Mouse (Mus musculus): Measurements from ENCODE around the gene Ercc4.
"Not testable (repeated sequence)": the region's sequence is repeated elsewhere in the genome, so short reads cannot be mapped to it uniquely, and the experiment has no call there.

Ercc4 gene

DNA sequence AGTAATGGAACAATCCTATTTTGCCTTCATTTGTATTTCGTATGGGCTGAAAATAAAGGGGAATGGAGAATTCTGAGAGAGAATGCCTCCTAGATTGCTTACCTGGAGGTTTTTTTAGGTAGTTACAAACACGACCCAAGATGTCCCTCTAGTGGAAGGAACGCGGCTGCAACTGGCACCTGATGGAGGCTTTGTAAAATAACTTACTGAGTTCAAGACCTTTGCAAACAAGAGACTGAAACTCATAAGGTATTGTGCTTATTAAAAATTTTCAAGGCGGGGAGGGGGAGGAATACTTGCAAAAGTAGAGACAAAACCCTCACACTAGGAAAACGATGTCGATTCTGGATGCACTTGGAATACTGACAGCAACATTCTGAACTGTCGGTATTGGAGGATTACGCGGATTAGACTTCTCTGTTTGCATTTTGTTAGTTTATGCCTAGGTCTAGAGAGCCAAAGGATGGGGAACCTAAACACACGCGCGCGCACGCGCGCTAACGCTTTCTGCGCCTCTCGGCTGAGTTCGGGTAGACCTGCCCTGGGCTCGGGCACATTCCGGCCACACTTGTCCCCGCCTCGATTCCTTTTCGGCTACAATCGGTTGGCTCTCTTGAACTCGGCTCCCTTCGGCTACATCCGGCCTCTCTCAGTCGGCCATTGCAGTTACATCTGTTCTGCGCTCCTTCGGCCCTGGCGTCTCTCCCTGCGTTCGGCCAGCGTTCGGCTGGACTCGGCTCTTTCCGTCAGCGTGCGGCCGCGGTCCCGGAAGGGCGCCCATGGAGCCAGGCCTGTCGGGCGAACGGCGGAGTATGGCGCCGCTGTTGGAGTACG is at the start of gene Ercc4:
Gene Ercc4, plus strand, starts transcription at position 529 of the 834 bp plus-strand sequence.
- DNase-seq (ENCODE audit: low spot score in 2 of 2), result peak; percentile 96

DNA sequence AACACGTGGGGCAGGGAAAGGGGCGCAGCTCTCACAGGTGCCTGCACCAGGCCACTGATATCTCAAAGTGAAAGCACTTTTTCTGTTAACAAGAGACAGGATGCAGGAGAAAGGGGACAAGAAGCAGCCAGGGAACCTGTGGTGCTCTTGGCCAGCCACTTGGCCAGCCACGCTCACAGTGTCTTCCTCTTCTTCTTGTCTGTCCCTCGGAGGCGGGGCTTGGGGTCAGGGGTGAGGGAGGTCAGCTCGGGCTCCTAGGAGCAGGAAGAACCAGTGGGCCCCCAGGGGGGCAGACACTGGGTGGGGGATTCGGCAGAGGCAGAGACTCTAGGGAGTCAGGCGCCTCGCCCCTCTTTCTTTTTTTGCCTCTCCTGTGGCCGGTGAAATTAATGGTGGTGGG is 48.4 kb upstream of the Ercc4 start:
- no peak for DNase-seq (ENCODE audit: low spot score in 2 of 2)

- DNase-seq (ENCODE audit: low spot score in 2 of 2), result no peak
Measured at GRCm38 (mm10) chr16:13074176-13074575, 35.3 kb upstream of the Ercc4 start.

- DNase-seq (ENCODE audit: low spot score in 2 of 2), result no peak
Measured at GRCm38 (mm10) chr16:13080161-13080560, 29.3 kb upstream of the Ercc4 start.

DNA sequence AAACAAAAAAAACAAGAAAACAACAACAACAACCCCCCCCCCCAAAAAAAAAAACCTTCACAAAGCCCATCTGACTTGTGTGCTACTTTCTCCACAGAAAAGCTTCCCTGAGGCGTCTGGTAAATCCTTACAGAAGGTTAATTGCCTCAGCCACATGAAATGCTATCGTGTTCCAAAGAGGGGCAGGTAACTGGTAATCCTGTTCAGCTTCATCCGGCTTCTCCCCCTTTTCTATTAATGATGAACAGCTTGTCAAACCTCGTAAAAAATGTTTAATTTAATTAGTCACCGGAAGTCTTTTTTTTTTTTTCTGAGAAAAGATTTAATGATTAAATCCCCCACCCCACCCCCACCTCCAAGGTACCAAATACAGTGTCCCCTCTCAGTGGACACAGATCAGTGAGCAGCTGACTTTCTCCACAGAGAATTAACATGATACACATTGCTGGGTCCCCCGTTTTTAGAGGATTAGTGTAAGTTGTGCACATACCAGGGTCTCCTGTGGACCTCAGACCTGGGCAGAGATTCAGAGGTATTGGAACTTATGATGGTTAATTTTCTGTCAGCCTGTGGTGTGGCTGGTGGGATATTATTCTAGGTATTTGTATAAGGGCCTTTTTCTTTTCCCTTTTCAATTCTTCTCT is 26.2 kb upstream of the Ercc4 start:
- no peak for DNase-seq (ENCODE audit: low spot score in 2 of 2)

DNA sequence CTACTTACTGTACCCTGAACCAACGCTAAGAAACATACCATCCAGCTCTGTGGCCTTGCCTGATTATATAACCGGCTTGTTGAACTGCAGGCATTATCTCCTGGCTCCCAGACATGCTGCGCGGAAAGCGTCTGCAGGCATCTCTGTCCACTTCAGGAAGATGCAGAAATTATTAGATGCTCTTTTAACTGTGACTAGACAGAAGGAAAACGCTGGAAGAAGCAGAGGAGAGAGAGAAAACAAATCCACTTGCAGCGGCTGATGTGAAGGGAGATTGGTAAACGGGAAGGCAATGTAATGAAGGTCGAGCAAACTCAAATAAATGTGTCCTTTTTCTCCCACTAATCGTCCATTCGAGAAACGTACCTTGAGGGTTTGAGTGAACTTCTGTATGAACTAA is 1.1 kb upstream of the Ercc4 start:
- DNase-seq (ENCODE audit: low spot score in 2 of 2), result no peak

DNA sequence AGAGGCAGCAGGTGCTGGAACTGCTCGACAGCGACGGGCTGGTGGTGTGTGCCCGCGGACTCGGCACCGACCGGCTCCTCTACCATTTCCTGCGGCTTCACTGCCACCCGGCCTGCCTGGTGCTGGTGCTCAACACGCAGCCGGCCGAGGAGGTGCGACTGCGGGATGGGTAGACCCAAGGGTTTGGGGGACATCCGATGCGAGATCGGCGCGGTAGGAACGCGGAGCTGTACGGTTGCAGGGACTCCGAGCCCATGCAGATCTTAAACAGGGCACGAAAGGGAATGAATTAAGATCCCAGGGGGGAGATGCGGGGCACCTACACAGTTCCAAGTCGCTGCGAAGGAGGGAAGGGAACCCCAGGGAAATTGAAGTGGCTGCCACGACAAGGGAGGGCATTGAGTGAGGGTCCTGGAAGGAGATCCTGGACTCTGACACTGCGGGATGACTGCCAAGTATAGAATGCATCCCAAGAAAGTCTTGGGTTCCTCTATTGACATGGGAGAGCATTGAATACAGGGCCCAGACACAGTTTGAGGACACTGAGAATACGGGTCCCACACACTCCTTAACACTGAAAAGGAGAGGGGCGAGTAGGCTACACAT is 609 bp downstream of the Ercc4 start:
- no peak for DNase-seq (ENCODE audit: low spot score in 2 of 2)

- DNase-seq (ENCODE audit: low spot score in 2 of 2), result no peak
Measured at GRCm38 (mm10) chr16:13114821-13115220, 5.3 kb downstream of the Ercc4 start.

- DNase-seq (ENCODE audit: low spot score in 2 of 2), result not testable (repeated sequence)
Measured at GRCm38 (mm10) chr16:13115466-13115865, 6.0 kb downstream of the Ercc4 start.

DNA sequence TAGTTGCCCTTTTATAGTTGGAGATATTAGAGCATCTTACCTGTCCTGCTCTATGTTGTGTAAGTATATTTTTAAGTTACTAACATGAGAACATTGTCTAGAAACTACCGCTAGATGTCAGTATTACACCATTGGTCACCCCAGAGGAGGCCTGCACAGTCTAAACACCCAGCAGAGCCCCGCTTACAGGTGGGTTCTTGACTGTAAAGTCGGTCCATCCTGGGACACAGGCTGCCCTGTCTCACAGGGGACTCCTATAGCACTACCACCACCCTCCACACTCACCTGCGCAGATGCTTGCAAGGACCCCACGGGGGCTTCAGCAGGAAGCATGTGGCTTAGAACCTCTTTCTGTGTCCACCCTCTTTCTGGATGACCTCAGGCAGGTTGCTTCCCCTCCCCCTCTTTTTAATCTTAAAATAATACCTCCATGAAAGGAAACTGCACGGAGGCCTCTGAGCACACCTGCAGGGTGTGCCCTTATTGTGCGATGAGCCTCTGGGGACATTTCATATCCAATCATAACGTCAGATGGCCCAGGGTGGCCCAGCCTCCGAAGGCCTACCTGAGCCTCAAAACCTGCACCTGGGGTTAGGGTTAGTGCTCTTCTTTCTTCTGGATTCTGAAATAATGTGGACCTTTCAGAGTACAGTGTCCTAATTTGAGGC is 7.9 kb downstream of the Ercc4 start:
- DNase-seq (ENCODE audit: low spot score in 2 of 2), result peak; percentile 30 to 48

GRCm38 (mm10) chr16:13117967-13118430 is 8.5 kb downstream of the Ercc4 start:
- DNase-seq (ENCODE audit: low spot score in 2 of 2), result no peak

DNA sequence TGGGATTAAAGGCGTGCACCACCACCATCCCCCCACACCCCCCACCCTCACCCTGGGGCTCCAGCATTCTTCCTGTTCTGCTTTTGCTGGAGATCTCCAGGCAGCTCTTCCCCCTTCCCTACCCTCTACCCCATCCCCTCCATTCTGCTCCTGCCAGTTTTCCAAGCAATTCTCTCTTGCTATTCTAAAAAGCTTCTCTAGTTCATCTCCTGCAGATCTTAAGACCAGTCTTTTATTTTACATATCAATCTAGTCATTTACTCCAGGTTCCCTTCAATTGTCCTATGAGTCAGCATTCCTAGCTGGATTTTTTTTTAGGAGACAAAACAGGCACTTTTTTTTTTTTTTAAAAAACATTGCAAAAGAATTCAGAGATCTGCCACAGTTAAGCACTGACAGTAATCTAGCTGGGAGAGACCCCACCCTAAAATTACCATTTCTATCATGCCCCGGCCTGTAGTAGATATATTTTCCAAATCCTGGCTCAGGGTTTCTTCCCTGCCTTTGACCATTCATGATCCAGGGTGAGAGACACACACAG is 9.3 kb downstream of the Ercc4 start:
- no peak for DNase-seq (ENCODE audit: low spot score in 2 of 2)

GRCm38 (mm10) chr16:13119641-13120350 is 10.3 kb downstream of the Ercc4 start:
- DNase-seq (ENCODE audit: low spot score in 2 of 2), result no peak

- DNase-seq (ENCODE audit: low spot score in 2 of 2), result no peak
Measured at GRCm38 (mm10) chr16:13125357-13125756, 15.9 kb downstream of the Ercc4 start.

- DNase-seq (ENCODE audit: low spot score in 2 of 2), result no peak
Measured at GRCm38 (mm10) chr16:13127566-13127965, 18.1 kb downstream of the Ercc4 start.

DNA sequence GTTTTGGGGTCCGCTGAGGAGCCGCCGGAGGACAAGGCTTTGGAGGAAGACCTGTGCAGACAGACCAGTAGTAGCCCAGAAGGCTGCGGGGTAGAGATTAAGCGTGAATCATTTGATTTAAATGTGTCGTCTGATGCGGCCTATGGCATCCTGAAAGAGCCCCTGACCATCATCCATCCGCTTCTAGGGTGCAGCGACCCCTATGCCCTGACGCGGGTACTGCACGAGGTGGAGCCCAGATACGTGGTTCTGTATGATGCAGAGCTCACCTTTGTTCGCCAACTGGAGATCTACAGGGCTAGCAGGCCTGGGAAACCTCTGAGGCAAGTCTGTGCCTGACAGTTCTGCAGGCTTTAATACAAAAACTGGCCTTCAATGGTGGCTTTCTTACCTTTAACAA is 20.9 kb downstream of the Ercc4 start:
- no peak for DNase-seq (ENCODE audit: low spot score in 2 of 2)

DNA sequence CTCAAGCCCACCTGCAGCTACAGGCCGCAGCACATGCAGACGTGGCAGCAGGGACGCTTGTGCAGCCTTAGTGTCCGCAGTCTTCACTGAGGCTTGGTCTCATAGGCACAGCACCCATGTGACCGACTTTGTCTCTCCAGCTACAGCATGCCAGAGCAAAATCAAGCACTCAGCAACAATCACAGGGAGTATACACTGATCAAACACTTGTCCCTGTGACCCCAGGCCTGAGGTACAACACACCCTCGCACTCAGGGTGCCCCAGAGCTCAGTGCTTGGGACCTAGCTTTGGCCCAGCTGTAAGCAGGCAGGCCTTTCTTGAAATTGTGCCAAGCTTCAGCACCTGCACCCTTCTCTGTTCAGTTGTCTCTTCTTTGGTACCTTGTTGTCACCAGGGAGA is 31.7 kb downstream of the Ercc4 start:
- DNase-seq (ENCODE audit: low spot score in 2 of 2), result no peak

DNA sequence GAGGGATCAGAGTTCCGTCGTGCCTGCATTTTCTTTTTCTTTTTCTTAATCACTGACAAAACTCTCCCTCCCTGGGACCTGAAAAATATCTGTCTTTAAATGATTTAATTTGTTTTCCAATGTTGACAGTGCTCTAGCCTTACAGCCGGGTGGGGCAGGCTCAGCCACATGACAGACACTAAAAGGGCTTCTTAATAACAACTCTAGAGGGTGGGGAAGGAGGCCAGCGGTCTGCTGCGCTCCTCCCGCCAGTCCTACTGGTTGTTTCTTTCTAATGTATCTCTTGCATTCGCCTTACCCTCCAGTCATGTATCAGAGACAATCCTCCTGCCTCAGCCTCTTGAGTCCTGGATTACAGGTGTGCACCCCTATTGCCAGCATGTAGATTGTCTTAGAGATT is 34.4 kb downstream of the Ercc4 start:
- DNase-seq (ENCODE audit: low spot score in 2 of 2), result no peak

DNA sequence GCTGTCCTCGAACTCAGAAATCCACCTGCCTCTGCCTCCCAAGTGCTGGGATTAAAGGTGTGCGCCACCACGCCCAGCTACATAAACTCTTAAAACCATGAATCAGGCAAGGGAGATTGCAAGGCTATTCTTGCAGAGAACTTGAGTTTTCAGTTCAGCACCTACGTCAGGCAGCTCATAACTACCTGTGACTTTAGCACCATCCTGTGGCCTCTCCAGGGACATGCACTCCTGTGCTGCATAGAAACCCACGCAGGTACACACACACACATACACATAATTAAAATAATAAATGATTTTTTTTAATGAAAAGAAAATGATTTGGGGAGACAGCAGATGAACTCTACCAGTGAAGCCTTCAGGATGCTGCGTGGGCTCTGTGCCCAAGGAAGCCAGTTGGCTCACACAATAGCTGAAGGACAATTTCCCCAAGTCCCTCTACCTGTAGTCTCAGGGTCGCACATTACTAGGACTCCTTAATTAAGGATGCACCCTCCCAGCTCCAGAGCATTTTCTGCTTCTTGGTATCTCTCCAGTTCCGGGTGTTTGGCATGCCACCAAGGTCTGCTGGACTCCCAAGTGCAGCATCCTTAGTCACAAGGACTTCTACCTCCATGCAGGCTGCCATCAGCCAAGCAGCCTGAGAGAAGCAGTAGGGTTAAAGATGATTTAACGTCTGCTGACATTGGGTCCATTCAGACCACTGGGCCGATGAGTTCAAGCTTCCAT is 35.4 kb downstream of the Ercc4 start:
- DNase-seq (ENCODE audit: low spot score in 2 of 2), result no peak

GRCm38 (mm10) chr16:13146231-13146630 is 36.7 kb downstream of the Ercc4 start:
- DNase-seq (ENCODE audit: low spot score in 2 of 2), result no peak
